Comparison of ENCODE assay signal across 22 mouse cellular contexts in genomic region chr6:136967466-136967865, GRCm38 (mm10). TPM values are rescaled to one million over a fixed set of nuclear protein-coding genes. Genes with fewer than 3 reads are reported as not detected.
DNase-seq lines count a peak whose midpoint lies in the region; ATAC-seq and TF ChIP-seq lines count a peak whose summit lies in the region.
"Had no signal": no experiment of that assay in that cellular context is flagged by ENCODE, and none has a peak within 500 bp of the region (broad histone marks: within the 10 kb centered on the region; RNA-seq: fewer than 3 reads in every experiment).

No protein-coding gene starts in this region.

- peak; percentile 62 to 63 for DNase-seq in B cell, adult 2 months
- peak; percentile 63 for DNase-seq in ZHBTc4 (ENCODE audit: low read depth, low spot score)
- no peak for DNase-seq in stomach, postnatal 0 days (ENCODE audit: low spot score)
- DNase-seq: adrenal gland, adult 2 months; cerebellum, adult 2 months; gastrocnemius, postnatal 10 days; heart, postnatal 4 days; lung, embryonic 14.5 days had no signal

- H3K4me1 ChIP-seq in liver, embryonic 15.5 days (replicated peaks) = no peaks in the 10 kb centered on the region; the same call in 1 of the 2 replicates
- H3K4me1 ChIP-seq in liver, embryonic 12.5 days = peaks cover 5% of the 10 kb centered on the region; the same call in 1 of the 2 replicates
- no peaks in the 10 kb centered on the region for H3K4me1 ChIP-seq in stomach, postnatal 0 days (replicated peaks; ENCODE audit: control insufficient read depth, insufficient read depth)
- H3K4me1 ChIP-seq in kidney, embryonic 14.5 days (ENCODE audit: control insufficient read depth, insufficient read depth, low read length) = no peaks in the 10 kb centered on the region
- H3K4me1 ChIP-seq in hindbrain, embryonic 12.5 days = no peaks in the 10 kb centered on the region
- H3K4me1 ChIP-seq: forebrain, embryonic 12.5 days; intestine, embryonic 15.5 days; midbrain, embryonic 15.5 days; neural tube, embryonic 12.5 days had no signal

- H3K36me3 ChIP-seq in liver, embryonic 15.5 days (replicated peaks) = no peaks in the 10 kb centered on the region
- no peaks in the 10 kb centered on the region for H3K36me3 ChIP-seq in liver, embryonic 12.5 days
- no peaks in the 10 kb centered on the region for H3K36me3 ChIP-seq in stomach, postnatal 0 days (ENCODE audit: control insufficient read depth, insufficient read depth, low read length)
- no peaks in the 10 kb centered on the region for H3K36me3 ChIP-seq in kidney, embryonic 14.5 days (ENCODE audit: control insufficient read depth, insufficient read depth, low read length)
- H3K36me3 ChIP-seq in hindbrain, embryonic 12.5 days = no peaks in the 10 kb centered on the region
- H3K36me3 ChIP-seq: forebrain, embryonic 12.5 days; intestine, embryonic 15.5 days; midbrain, embryonic 15.5 days; neural tube, embryonic 12.5 days had no signal

- no peak overlapping the region for H3K4me2 ChIP-seq in liver, embryonic 15.5 days
- no peak overlapping the region for H3K4me2 ChIP-seq in liver, embryonic 12.5 days
- no peak overlapping the region for H3K4me2 ChIP-seq in stomach, postnatal 0 days (replicated peaks; ENCODE audit: low read depth)
- no peak overlapping the region for H3K4me2 ChIP-seq in kidney, embryonic 14.5 days (replicated peaks; ENCODE audit: low read depth, low read length)
- no peak overlapping the region for H3K4me2 ChIP-seq in hindbrain, embryonic 12.5 days (replicated peaks)
- H3K4me2 ChIP-seq: forebrain, embryonic 12.5 days; intestine, embryonic 15.5 days; lung, embryonic 14.5 days; midbrain, embryonic 15.5 days; neural tube, embryonic 12.5 days had no signal

- no peaks in the 10 kb centered on the region for H3K9me3 ChIP-seq in liver, embryonic 15.5 days (replicated peaks)
- no peaks in the 10 kb centered on the region for H3K9me3 ChIP-seq in liver, embryonic 12.5 days (replicated peaks)
- H3K9me3 ChIP-seq in stomach, postnatal 0 days (ENCODE audit: control insufficient read depth, low read length) = no peaks in the 10 kb centered on the region
- H3K9me3 ChIP-seq in kidney, embryonic 14.5 days (ENCODE audit: control insufficient read depth, low read length) = no peaks in the 10 kb centered on the region
- no peaks in the 10 kb centered on the region for H3K9me3 ChIP-seq in hindbrain, embryonic 12.5 days (replicated peaks)
- H3K9me3 ChIP-seq: forebrain, embryonic 12.5 days; intestine, embryonic 15.5 days; midbrain, embryonic 15.5 days; neural tube, embryonic 12.5 days had no signal

- 0 out of 2 replicates have a peak overlapping the region, but pooled peaks have one; percentile 0 for H3K27ac ChIP-seq in liver, embryonic 15.5 days (replicated peaks)
- no peak overlapping the region for H3K27ac ChIP-seq in liver, embryonic 12.5 days
- no peak overlapping the region for H3K27ac ChIP-seq in stomach, postnatal 0 days (replicated peaks)
- no peak overlapping the region for H3K27ac ChIP-seq in kidney, embryonic 14.5 days (ENCODE audit: low read depth, low read length)
- H3K27ac ChIP-seq in hindbrain, embryonic 12.5 days = no peak overlapping the region
- H3K27ac ChIP-seq: forebrain, embryonic 12.5 days; kidney, postnatal 0 days; layer of hippocampus, adult 2 months; macrophage; midbrain, embryonic 15.5 days; neural tube, embryonic 12.5 days had no signal

- no peak overlapping the region for H3K4me3 ChIP-seq in liver, embryonic 15.5 days (replicated peaks)
- H3K4me3 ChIP-seq in liver, embryonic 12.5 days = no peak overlapping the region
- H3K4me3 ChIP-seq in stomach, postnatal 0 days (ENCODE audit: low read depth, low read length) = no peak overlapping the region
- H3K4me3 ChIP-seq in kidney, embryonic 14.5 days (ENCODE audit: low read length) = no peak overlapping the region
- H3K4me3 ChIP-seq in hindbrain, embryonic 12.5 days = no peak overlapping the region
- H3K4me3 ChIP-seq: forebrain, embryonic 12.5 days; intestine, embryonic 15.5 days; layer of hippocampus, adult 2 months; midbrain, embryonic 15.5 days; neural tube, embryonic 12.5 days had no signal

- TF ChIP-seq EP300 in stomach, postnatal 0 days (optimal IDR thresholded peaks at IDR 0.05) = no peak

- ATAC-seq in liver, embryonic 15.5 days (ENCODE audit: insufficient read depth) = no peak
- ATAC-seq in liver, embryonic 12.5 days = no peak
- peak; percentile 36 for ATAC-seq in megakaryocyte progenitor cell, adult 5-6 weeks (replicated peaks; ENCODE audit: poor library complexity)
- no peak for ATAC-seq in stomach, postnatal 0 days (ENCODE audit: low FRiP score, low TSS enrichment)
- ATAC-seq in kidney, embryonic 14.5 days (ENCODE audit: low FRiP score, low TSS enrichment) = no peak
- no peak for ATAC-seq in hindbrain, embryonic 12.5 days (ENCODE audit: low FRiP score)
- ATAC-seq: intestine, embryonic 15.5 days; midbrain, embryonic 15.5 days had no signal

- H3K9ac ChIP-seq in liver, embryonic 15.5 days = no peak overlapping the region
- no peak overlapping the region for H3K9ac ChIP-seq in liver, embryonic 12.5 days
- no peak overlapping the region for H3K9ac ChIP-seq in stomach, postnatal 0 days (ENCODE audit: low read length)
- H3K9ac ChIP-seq in kidney, embryonic 14.5 days (ENCODE audit: low read depth, low read length) = no peak overlapping the region
- H3K9ac ChIP-seq in hindbrain, embryonic 12.5 days = no peak overlapping the region
- H3K9ac ChIP-seq: forebrain, embryonic 12.5 days; intestine, embryonic 15.5 days; lung, embryonic 14.5 days; midbrain, embryonic 15.5 days; neural tube, embryonic 12.5 days had no signal

- no peak for TF ChIP-seq CTCF in stomach, postnatal 0 days (IDR thresholded peaks at IDR 0.05; ENCODE audit: low read depth)

- WGBS in liver, embryonic 15.5 days (ENCODE audit: insufficient replicate concordance) = 32% methylated on average over 4 of the region's 4 CpGs
- 44% methylated on average over 4 of the region's 4 CpGs for WGBS in liver, embryonic 12.5 days (ENCODE audit: insufficient replicate concordance)
- WGBS in stomach, postnatal 0 days = 69% methylated on average over 4 of the region's 4 CpGs
- 75% methylated on average over 4 of the region's 4 CpGs for WGBS in kidney, embryonic 14.5 days
- WGBS in hindbrain, embryonic 12.5 days = 71% methylated on average over 4 of the region's 4 CpGs

- H3K27me3 ChIP-seq in liver, embryonic 15.5 days = no peaks in the 10 kb centered on the region
- no peaks in the 10 kb centered on the region for H3K27me3 ChIP-seq in liver, embryonic 12.5 days (replicated peaks)
- no peaks in the 10 kb centered on the region for H3K27me3 ChIP-seq in stomach, postnatal 0 days (ENCODE audit: control insufficient read depth, insufficient read depth, low read length)
- H3K27me3 ChIP-seq in kidney, embryonic 14.5 days (ENCODE audit: control insufficient read depth, insufficient read depth, low read length) = no peaks in the 10 kb centered on the region
- H3K27me3 ChIP-seq in hindbrain, embryonic 12.5 days = no peaks in the 10 kb centered on the region
- H3K27me3 ChIP-seq: forebrain, embryonic 12.5 days; intestine, embryonic 15.5 days; midbrain, embryonic 15.5 days; neural tube, embryonic 12.5 days had no signal

RNA-seq across cellular contexts. Expression of gene Arhgdib, which starts 25.8 kb away (rescaled TPM):
- polyA plus RNA-seq in liver, embryonic 15.5 days (2015; fragmentation: Nextera tagmentation; extraction: Ambion mirVana) = 162 and 172 TPM in 2 replicates
- 120 and 122 TPM in 2 replicates for polyA plus RNA-seq in liver, embryonic 12.5 days (2016; fragmentation: Nextera tagmentation; extraction: Ambion mirVana)
- 2,686 and 2,904 TPM in 2 replicates for total RNA-seq in megakaryocyte progenitor cell, adult 5-6 weeks (2015)
- total RNA-seq in megakaryocyte progenitor cell, adult 5-6 weeks (2017) = 1,309 and 1,334 TPM in 2 replicates
- polyA plus RNA-seq in stomach, postnatal 0 days (2015; fragmentation: Nextera tagmentation; extraction: Ambion mirVana) = 27.3 and 34.9 TPM in 2 replicates
- polyA plus RNA-seq in kidney, embryonic 14.5 days (2014; fragmentation: Nextera tagmentation; extraction: Ambion mirVana) = 60.4 and 65.6 TPM in 2 replicates
- polyA plus RNA-seq in hindbrain, embryonic 12.5 days (2016; fragmentation: Nextera tagmentation; extraction: Ambion mirVana) = 27.7 and 29.0 TPM in 2 replicates

RNA-seq across cellular contexts. Expression of gene Pde6h, which starts 43.8 kb away (rescaled TPM):
- polyA plus RNA-seq in liver, embryonic 15.5 days (2015; fragmentation: Nextera tagmentation; extraction: Ambion mirVana) = not detected in 2 replicates
- polyA plus RNA-seq in liver, embryonic 12.5 days (2016; fragmentation: Nextera tagmentation; extraction: Ambion mirVana) = not detected in 2 replicates
- total RNA-seq in megakaryocyte progenitor cell, adult 5-6 weeks (2015) = 0.05 TPM in 1 of 2 replicates, not detected in the other
- total RNA-seq in megakaryocyte progenitor cell, adult 5-6 weeks (2017) = 0.03 and 0.08 TPM in 2 replicates
- 0.06 and 0.40 TPM in 2 replicates for polyA plus RNA-seq in stomach, postnatal 0 days (2015; fragmentation: Nextera tagmentation; extraction: Ambion mirVana)
- 0.11 and 0.81 TPM in 2 replicates for polyA plus RNA-seq in kidney, embryonic 14.5 days (2014; fragmentation: Nextera tagmentation; extraction: Ambion mirVana)
- polyA plus RNA-seq in hindbrain, embryonic 12.5 days (2016; fragmentation: Nextera tagmentation; extraction: Ambion mirVana) = not detected in 2 replicates
- total RNA-seq: gastrocnemius, postnatal 10 days; heart, postnatal 4 days had no signal
- polyA plus RNA-seq: adrenal gland, adult 2 months; embryonic facial prominence, embryonic 14.5 days; forebrain, embryonic 12.5 days; intestine, embryonic 15.5 days; lung, embryonic 14.5 days; macrophage; midbrain, embryonic 15.5 days; neural tube, embryonic 12.5 days had no signal

RNA-seq across cellular contexts. Expression of gene Erp27, which starts 45.5 kb away (rescaled TPM):
- polyA plus RNA-seq in liver, embryonic 15.5 days (2015; fragmentation: Nextera tagmentation; extraction: Ambion mirVana) = 0.28 and 0.74 TPM in 2 replicates
- 0.27 and 0.43 TPM in 2 replicates for polyA plus RNA-seq in liver, embryonic 12.5 days (2016; fragmentation: Nextera tagmentation; extraction: Ambion mirVana)
- total RNA-seq in megakaryocyte progenitor cell, adult 5-6 weeks (2015) = 1.0 and 4.4 TPM in 2 replicates
- 0.25 and 0.91 TPM in 2 replicates for total RNA-seq in megakaryocyte progenitor cell, adult 5-6 weeks (2017)
- 0.65 and 1.0 TPM in 2 replicates for polyA plus RNA-seq in stomach, postnatal 0 days (2015; fragmentation: Nextera tagmentation; extraction: Ambion mirVana)
- polyA plus RNA-seq in kidney, embryonic 14.5 days (2014; fragmentation: Nextera tagmentation; extraction: Ambion mirVana) = 0.22 and 0.31 TPM in 2 replicates
- not detected in 2 replicates for polyA plus RNA-seq in hindbrain, embryonic 12.5 days (2016; fragmentation: Nextera tagmentation; extraction: Ambion mirVana)
- total RNA-seq: adrenal gland, adult 2 months; left cerebral cortex, adult 8-10 months had no signal
- polyA plus RNA-seq: adrenal gland, adult 2 months; forebrain, embryonic 12.5 days; macrophage; midbrain, embryonic 15.5 days; neural tube, embryonic 12.5 days had no signal
